Mouse (Mus musculus): ENCODE data around the gene Gm13691. TPM values are rescaled to one million over a fixed set of nuclear protein-coding genes. Genes with fewer than 3 reads are reported as not detected.
"Not testable (repeated sequence)": the region's sequence is repeated elsewhere in the genome, so short reads cannot be mapped to it uniquely, and the experiment has no call there.

The Gm13691 gene
- polyA plus RNA-seq, 1 experiment from 2014 or later: not detected

GRCm38 (mm10) chr2:83984443-83984842, 5.9 kb upstream of the Gm13691 start, which contains the start of gene Gm13697:
TSS of gene Gm13697 (plus strand) at chr2:83984743.
- not testable (repeated sequence) for H3K9ac ChIP-seq (ENCODE audit: low read depth, low read length); H3K27ac ChIP-seq (ENCODE audit: low read depth, low read length); H3K4me2 ChIP-seq; ATAC-seq (replicated peaks; ENCODE audit: insufficient number of reproducible peaks, low FRiP score, low TSS enrichment); H3K9me3 ChIP-seq (replicated peaks; ENCODE audit: control insufficient read depth, low read length); H3K27me3 ChIP-seq (ENCODE audit: control insufficient read depth, insufficient read depth, low read length); H3K4me1 ChIP-seq (ENCODE audit: control insufficient read depth, insufficient read depth, low read length); H3K4me3 ChIP-seq (ENCODE audit: low read depth, low read length); H3K36me3 ChIP-seq (ENCODE audit: control insufficient read depth, insufficient read depth, low read length)
- WGBS (ENCODE audit: insufficient replicate concordance): no CpG with 5 or more reads among the region's 6 CpGs

DNA sequence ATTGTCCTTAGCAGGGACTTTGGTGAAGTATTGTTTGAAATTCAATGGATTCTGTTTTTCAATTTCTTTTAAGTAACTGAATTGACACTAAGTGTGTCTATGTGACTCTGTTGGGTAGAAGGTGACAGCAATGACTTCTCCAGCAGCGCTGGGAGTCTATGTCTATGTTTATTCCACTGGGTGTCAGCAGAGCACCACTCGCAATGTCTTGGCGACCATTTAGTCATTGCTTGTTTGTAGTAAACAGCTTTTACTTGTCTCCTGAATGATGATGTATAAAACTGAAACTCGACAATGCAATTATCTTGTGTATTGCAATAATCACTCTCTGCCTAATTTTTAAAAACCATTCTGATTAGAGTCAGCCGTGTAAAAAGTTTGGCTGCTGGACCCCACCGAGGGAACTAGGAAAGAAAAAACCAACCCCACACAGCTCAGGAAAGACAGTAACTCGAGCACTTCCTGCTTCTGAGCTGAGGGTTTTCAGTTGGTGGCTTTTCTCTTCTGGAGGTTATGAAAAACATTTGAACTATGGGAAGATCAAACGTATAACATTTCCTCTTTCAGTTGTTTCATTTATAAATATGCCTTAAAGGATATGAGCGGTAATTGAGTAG, 3.4 kb downstream of the Gm13691 start:
- not testable (repeated sequence) for H3K9ac ChIP-seq (ENCODE audit: low read depth, low read length); H3K4me2 ChIP-seq; H3K27me3 ChIP-seq (ENCODE audit: control insufficient read depth, insufficient read depth, low read length); H3K4me3 ChIP-seq (ENCODE audit: low read depth, low read length); ATAC-seq (replicated peaks; ENCODE audit: insufficient number of reproducible peaks, low FRiP score, low TSS enrichment); H3K4me1 ChIP-seq (ENCODE audit: control insufficient read depth, insufficient read depth, low read length); H3K27ac ChIP-seq (ENCODE audit: low read depth, low read length); H3K9me3 ChIP-seq (replicated peaks; ENCODE audit: control insufficient read depth, low read length); H3K36me3 ChIP-seq (ENCODE audit: control insufficient read depth, insufficient read depth, low read length)
- 40% methylated on average over 7 of the region's 9 CpGs for WGBS (ENCODE audit: insufficient replicate concordance)

DNA sequence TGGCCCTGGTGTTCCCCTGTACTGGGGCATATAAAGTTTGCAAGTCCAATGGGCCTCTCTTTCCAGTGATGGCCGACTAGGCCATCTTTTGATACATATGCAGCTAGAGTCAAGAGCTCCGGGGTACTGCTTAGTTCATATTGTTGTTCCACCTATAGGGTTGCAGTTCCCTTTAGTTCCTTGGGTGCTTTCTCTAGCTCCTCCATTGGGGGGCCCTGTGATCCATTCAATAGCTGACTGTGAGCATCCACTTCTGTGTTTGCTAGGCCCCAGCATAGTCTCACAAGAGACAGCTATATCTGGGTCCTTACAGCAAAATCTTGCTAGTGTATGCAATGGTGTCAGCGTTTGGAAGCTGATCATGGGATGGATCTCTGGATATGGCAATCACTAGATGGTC, 4.2 kb downstream of the Gm13691 start:
- not testable (repeated sequence) for H3K4me2 ChIP-seq; ATAC-seq (replicated peaks; ENCODE audit: insufficient number of reproducible peaks, low FRiP score, low TSS enrichment); H3K9ac ChIP-seq (ENCODE audit: low read depth, low read length); H3K27ac ChIP-seq (ENCODE audit: low read depth, low read length); H3K36me3 ChIP-seq (ENCODE audit: control insufficient read depth, insufficient read depth, low read length); H3K9me3 ChIP-seq (replicated peaks; ENCODE audit: control insufficient read depth, low read length); H3K4me3 ChIP-seq (ENCODE audit: low read depth, low read length); H3K4me1 ChIP-seq (ENCODE audit: control insufficient read depth, insufficient read depth, low read length); H3K27me3 ChIP-seq (ENCODE audit: control insufficient read depth, insufficient read depth, low read length)
- WGBS (ENCODE audit: insufficient replicate concordance): no CpG with 5 or more reads among the region's 3 CpGs

DNA sequence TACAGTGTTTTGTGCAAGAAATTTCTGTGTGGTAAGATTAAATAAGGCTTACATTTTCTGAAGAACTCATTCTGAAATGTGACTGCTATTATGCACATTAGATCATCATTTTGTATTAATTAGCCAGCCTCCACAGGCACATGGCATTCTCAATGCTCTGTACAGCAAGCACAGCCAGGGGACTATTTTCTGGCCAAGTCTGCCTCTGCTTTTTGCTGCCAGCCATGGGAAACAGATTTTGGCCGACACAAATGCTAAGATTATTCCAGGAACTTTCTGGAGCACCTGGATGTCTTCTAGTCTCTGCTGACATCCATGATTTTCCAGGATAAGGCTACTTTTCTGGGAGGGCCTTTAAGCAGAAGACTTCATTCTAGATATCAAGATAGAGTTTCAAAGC, 18.6 kb downstream of the Gm13691 start:
- no peak for ATAC-seq (replicated peaks; ENCODE audit: insufficient number of reproducible peaks, low FRiP score, low TSS enrichment)
- WGBS (ENCODE audit: insufficient replicate concordance): 50% methylated on average over 1 of the region's 1 CpGs
- H3K36me3 ChIP-seq (ENCODE audit: control insufficient read depth, insufficient read depth, low read length): no peaks in the 10 kb centered on the region
- no peak overlapping the region for H3K9ac ChIP-seq (ENCODE audit: low read depth, low read length)
- no peaks in the 10 kb centered on the region for H3K9me3 ChIP-seq (replicated peaks; ENCODE audit: control insufficient read depth, low read length)
- no peaks in the 10 kb centered on the region for H3K27me3 ChIP-seq (ENCODE audit: control insufficient read depth, insufficient read depth, low read length)
- H3K4me1 ChIP-seq (ENCODE audit: control insufficient read depth, insufficient read depth, low read length): no peaks in the 10 kb centered on the region
- no peak overlapping the region for H3K27ac ChIP-seq (ENCODE audit: low read depth, low read length)
- H3K4me3 ChIP-seq (ENCODE audit: low read depth, low read length): no peak overlapping the region
- no peak overlapping the region for H3K4me2 ChIP-seq

DNA sequence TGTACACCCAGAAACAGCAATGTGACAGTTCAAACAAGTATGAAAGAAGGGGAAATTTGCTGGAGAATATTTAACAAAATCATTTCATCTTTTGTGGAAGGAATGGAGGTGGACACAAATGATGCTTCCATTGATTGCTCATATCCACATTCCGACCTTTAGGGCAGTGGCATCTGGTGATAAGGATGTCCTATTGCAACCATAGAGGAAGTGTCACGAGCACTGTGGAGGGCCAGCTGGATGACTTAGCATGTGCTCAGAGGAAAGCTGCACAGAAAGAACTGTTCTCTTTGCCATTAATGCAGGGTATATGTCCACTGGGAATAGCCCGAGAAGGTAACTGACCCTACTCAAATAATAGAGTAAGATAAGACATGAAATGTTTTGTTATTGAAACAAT, 19.5 kb downstream of the Gm13691 start:
- H3K36me3 ChIP-seq (ENCODE audit: control insufficient read depth, insufficient read depth, low read length): no peaks in the 10 kb centered on the region

DNA sequence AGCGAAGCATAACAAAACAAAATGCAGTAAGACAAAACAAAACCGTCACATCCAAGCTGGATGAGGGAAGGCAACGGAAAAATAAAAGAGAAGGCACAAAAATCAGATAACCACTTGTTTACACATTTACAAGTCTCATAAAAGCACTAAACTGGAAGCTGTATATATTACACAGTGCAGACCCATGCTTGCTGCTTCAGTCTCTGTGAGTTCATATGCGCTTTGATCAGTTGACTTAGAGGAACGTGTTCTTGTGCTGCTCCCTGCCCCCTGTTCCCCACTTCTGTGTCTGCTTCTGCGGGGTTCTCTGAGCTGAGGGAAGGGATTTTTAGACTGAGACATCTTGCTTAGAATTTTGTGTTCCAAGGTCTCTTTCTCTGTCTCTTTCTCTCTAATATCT, 24.2 kb downstream of the Gm13691 start:
- no peaks in the 10 kb centered on the region for H3K36me3 ChIP-seq (ENCODE audit: control insufficient read depth, insufficient read depth, low read length)
- peaks cover 10% of the 10 kb centered on the region for H3K4me1 ChIP-seq (ENCODE audit: control insufficient read depth, insufficient read depth, low read length)
- no peak overlapping the region for H3K9ac ChIP-seq (ENCODE audit: low read depth, low read length)
- H3K4me3 ChIP-seq (ENCODE audit: low read depth, low read length): no peak overlapping the region
- WGBS (ENCODE audit: insufficient replicate concordance): 64% methylated on average over 6 of the region's 6 CpGs
- H3K27ac ChIP-seq (ENCODE audit: low read depth, low read length): no peak overlapping the region
- no peak for ATAC-seq (replicated peaks; ENCODE audit: insufficient number of reproducible peaks, low FRiP score, low TSS enrichment)
- no peaks in the 10 kb centered on the region for H3K27me3 ChIP-seq (ENCODE audit: control insufficient read depth, insufficient read depth, low read length)
- H3K4me2 ChIP-seq: no peak overlapping the region
- H3K9me3 ChIP-seq (replicated peaks; ENCODE audit: control insufficient read depth, low read length): no peaks in the 10 kb centered on the region

More for the DNA sequence above, 19.5 kb downstream of the Gm13691 start:
- H3K4me3 ChIP-seq (ENCODE audit: low read depth, low read length): no peak overlapping the region
- H3K9ac ChIP-seq (ENCODE audit: low read depth, low read length): no peak overlapping the region
- no peak for ATAC-seq (replicated peaks; ENCODE audit: insufficient number of reproducible peaks, low FRiP score, low TSS enrichment)
- 45% methylated on average over 3 of the region's 3 CpGs for WGBS (ENCODE audit: insufficient replicate concordance)
- no peak overlapping the region for H3K27ac ChIP-seq (ENCODE audit: low read depth, low read length)
- H3K9me3 ChIP-seq (replicated peaks; ENCODE audit: control insufficient read depth, low read length): no peaks in the 10 kb centered on the region
- H3K4me1 ChIP-seq (ENCODE audit: control insufficient read depth, insufficient read depth, low read length): no peaks in the 10 kb centered on the region
- no peaks in the 10 kb centered on the region for H3K27me3 ChIP-seq (ENCODE audit: control insufficient read depth, insufficient read depth, low read length)
- H3K4me2 ChIP-seq: no peak overlapping the region

- H3K27me3 ChIP-seq (ENCODE audit: control insufficient read depth, insufficient read depth, low read length); H3K4me3 ChIP-seq (ENCODE audit: low read depth, low read length); H3K36me3 ChIP-seq (ENCODE audit: control insufficient read depth, insufficient read depth, low read length); H3K4me2 ChIP-seq; H3K9ac ChIP-seq (ENCODE audit: low read depth, low read length); ATAC-seq (replicated peaks; ENCODE audit: insufficient number of reproducible peaks, low FRiP score, low TSS enrichment); H3K9me3 ChIP-seq (replicated peaks; ENCODE audit: control insufficient read depth, low read length); H3K27ac ChIP-seq (ENCODE audit: low read depth, low read length): not testable (repeated sequence)
- H3K4me1 ChIP-seq (ENCODE audit: control insufficient read depth, insufficient read depth, low read length): peaks cover 14% of the 10 kb centered on the region
- 72% methylated on average over 5 of the region's 5 CpGs for WGBS (ENCODE audit: insufficient replicate concordance)
These were observed 25.9 kb downstream of the Gm13691 start for GRCm38 (mm10) chr2:84016291-84016690.

GRCm38 (mm10) chr2:84018330-84018729, 28.0 kb downstream of the Gm13691 start:
- Histone ChIP-seq H3K4me2 (no peak overlapping the region), H3K27me3 (ENCODE audit: control insufficient read depth, insufficient read depth, low read length) (no peaks in the 10 kb centered on the region), H3K4me3 (ENCODE audit: low read depth, low read length) (no peak overlapping the region), H3K4me1 (ENCODE audit: control insufficient read depth, insufficient read depth, low read length) (peaks cover 14% of the 10 kb centered on the region), H3K9me3 (replicated peaks; ENCODE audit: control insufficient read depth, low read length) (no peaks in the 10 kb centered on the region), H3K9ac (ENCODE audit: low read depth, low read length) (no peak overlapping the region), H3K36me3 (ENCODE audit: control insufficient read depth, insufficient read depth, low read length) (no peaks in the 10 kb centered on the region), H3K27ac (ENCODE audit: low read depth, low read length) (no peak overlapping the region)
- WGBS (ENCODE audit: insufficient replicate concordance): 25% methylated on average over 3 of the region's 3 CpGs
- ATAC-seq (replicated peaks; ENCODE audit: insufficient number of reproducible peaks, low FRiP score, low TSS enrichment): peak; percentile 67
